Mouse (Mus musculus) midbrain, embryonic 10.5 days (tissue): Measurements from ENCODE around the gene Gm49340. TPM values are rescaled to one million over a fixed set of nuclear protein-coding genes. Genes with fewer than 3 reads are reported as not detected.
"Not testable (repeated sequence)": the region's sequence is repeated elsewhere in the genome, so short reads cannot be mapped to it uniquely, and the experiment has no call there.

Experiments
- DNase-seq: peaks from one replicate; pipeline ENCODE4 v3.0.0-alpha.2; 2017; ENCODE audit warnings: low spot score
- H3K27ac ChIP-seq: fragments of 300-500 bp; sonication (generic); replicated peaks from 2 replicates; pipeline ENCODE4 v1.5.1; 2016; ENCODE audit warnings: mild to moderate bottlenecking
- H3K27me3 ChIP-seq: fragments of 300-500 bp; sonication (generic); 2 replicates; pipeline ENCODE4 v1.6.1; 2016; ENCODE audit warnings: low read depth, mild to moderate bottlenecking; ENCODE audit not compliant: poor library complexity, severe bottlenecking
- H3K36me3 ChIP-seq: fragments of 300-500 bp; sonication (generic); 2 replicates; pipeline ENCODE4 v1.6.1; 2016; ENCODE audit warnings: mild to moderate bottlenecking, moderate library complexity
- H3K4me1 ChIP-seq: fragments of 300-500 bp; sonication (generic); 2 replicates; pipeline ENCODE4 v1.6.1; 2016
- H3K4me3 ChIP-seq: fragments of 300-500 bp; sonication (generic); 2 replicates; pipeline ENCODE4 v1.5.1; 2016; ENCODE audit warnings: mild to moderate bottlenecking, moderate library complexity
- H3K9me3 ChIP-seq: fragments of 300-500 bp; sonication (generic); replicated peaks from 2 replicates; pipeline ENCODE4 v1.6.1; 2016; ENCODE audit warnings: mild to moderate bottlenecking
- WGBS: fragments of 180-500 bp; shearing (Covaris S2); methylation state at CpG from one replicate; pipeline ENCODE4 v1.1.7; 2016; 5-methylcytosine and 5-hydroxymethylcytosine counted together
- polyA plus RNA-seq: library from polyadenylated mRNA; unstranded; fragments of >200 nt; fragmentation: Nextera tagmentation; extraction: Ambion mirVana; gene quantifications from 2 replicates; pipeline ENCODE4 v1.2.1, GENCODE M21; 2016

The Gm49340 gene
- not detected in 2 replicates for polyA plus RNA-seq

- Histone ChIP-seq H3K4me1 (no peaks in the 10 kb centered on the region), H3K36me3 (no peaks in the 10 kb centered on the region), H3K4me3 (no peak within 1 kb of the TSS), H3K27me3 (no peaks in the 10 kb centered on the region), H3K27ac (no peak within 1 kb of the TSS), H3K9me3 (peaks cover 9% of the 10 kb centered on the region; the same call in 1 of the 2 replicates)
- WGBS, result 81% methylated on average over 27 of the region's 27 CpGs
- DNase-seq, result no peak
Observed at GRCm38 (mm10) chr11:73329442-73329841, at the start of gene Gm49340, which contains the start of the genes Aspa and Spata22. TSS of gene Gm49340 (plus strand) at chr11:73329741. TSS of gene Aspa (minus strand) at chr11:73329596. TSS of gene Spata22 (plus strand) at chr11:73329741.

- no peak overlapping the region for H3K4me3 ChIP-seq
- WGBS, result 89% methylated on average over 5 of the region's 5 CpGs
Observed at GRCm38 (mm10) chr11:73280710-73281109, 48.8 kb upstream of the Gm49340 start.

DNA sequence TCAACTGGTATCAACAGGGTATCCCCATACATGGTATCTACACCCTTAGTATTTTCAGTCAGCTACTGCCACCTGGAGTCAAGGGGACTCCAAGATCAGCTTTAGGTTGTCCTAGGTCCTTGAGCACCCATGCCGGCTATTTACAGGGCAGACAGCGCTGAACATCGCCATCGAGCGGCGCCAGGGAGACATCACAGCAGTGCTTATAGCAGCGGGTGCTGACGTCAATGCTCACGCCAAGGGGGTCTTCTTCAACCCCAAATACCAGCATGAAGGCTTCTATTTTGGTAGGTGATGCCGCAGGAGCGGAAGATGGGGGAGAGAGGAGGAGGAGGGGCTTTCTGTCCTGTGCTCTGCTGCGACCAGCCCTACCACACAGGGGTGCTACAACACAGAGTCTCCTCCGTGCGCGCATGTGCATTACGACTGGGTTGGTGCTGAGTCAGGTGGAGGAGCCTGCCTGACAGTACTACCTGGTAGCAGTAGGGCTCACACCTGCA is 48.0 kb upstream of the Gm49340 start:
- H3K27me3 ChIP-seq, result no peaks in the 10 kb centered on the region
- peak overlapping the region; percentile 50 for H3K4me3 ChIP-seq
- no peaks in the 10 kb centered on the region for H3K36me3 ChIP-seq
- H3K27ac ChIP-seq, result peak overlapping the region; percentile 42; the same call in 1 of the 2 replicates
- DNase-seq, result peak; percentile 49
- peaks cover 11% of the 10 kb centered on the region for H3K4me1 ChIP-seq
- H3K9me3 ChIP-seq, result no peaks in the 10 kb centered on the region
- 3% methylated on average over 16 of the region's 16 CpGs for WGBS

More at GRCm38 (mm10) chr11:73280710-73281109, 48.8 kb upstream of the Gm49340 start:
- peaks cover 11% of the 10 kb centered on the region for H3K4me1 ChIP-seq
- DNase-seq, result no peak
- no peaks in the 10 kb centered on the region for H3K9me3 ChIP-seq
- H3K36me3 ChIP-seq, result no peaks in the 10 kb centered on the region
- H3K27me3 ChIP-seq, result no peaks in the 10 kb centered on the region
- H3K27ac ChIP-seq, result no peak overlapping the region

GRCm38 (mm10) chr11:73283369-73283768 is 46.2 kb upstream of the Gm49340 start:
- Histone ChIP-seq H3K36me3 (no peaks in the 10 kb centered on the region), H3K9me3 (no peaks in the 10 kb centered on the region), H3K4me3 (no peak overlapping the region), H3K27me3 (no peaks in the 10 kb centered on the region), H3K4me1 (peaks cover 11% of the 10 kb centered on the region), H3K27ac (no peak overlapping the region)
- WGBS, result 80% methylated on average over 9 of the region's 9 CpGs
- DNase-seq, result no peak

DNA sequence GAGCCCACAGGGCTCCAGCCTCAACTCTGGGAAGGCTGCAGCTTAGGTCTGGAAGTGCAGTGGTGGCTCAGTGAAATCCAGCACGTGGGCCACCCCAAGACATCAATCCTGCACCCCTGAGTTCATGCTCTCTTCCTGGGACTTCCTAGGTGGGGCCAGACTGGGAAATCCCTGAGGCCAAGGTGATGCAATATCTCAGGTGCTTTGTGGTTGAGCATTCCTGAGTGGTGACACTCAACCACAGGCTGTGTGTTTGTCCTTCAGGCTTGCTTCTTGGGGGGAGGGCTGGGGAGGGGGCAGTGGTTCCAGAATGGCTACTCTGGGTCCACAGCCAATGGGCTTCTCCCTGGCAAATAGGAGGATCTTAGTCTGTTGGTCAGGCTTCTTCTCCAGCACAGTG is 45.6 kb upstream of the Gm49340 start:
- H3K36me3 ChIP-seq, result no peaks in the 10 kb centered on the region
- H3K9me3 ChIP-seq, result no peaks in the 10 kb centered on the region
- H3K27ac ChIP-seq, result no peak overlapping the region
- no peak overlapping the region for H3K4me3 ChIP-seq
- no peak for DNase-seq
- no peaks in the 10 kb centered on the region for H3K27me3 ChIP-seq
- peaks cover 11% of the 10 kb centered on the region for H3K4me1 ChIP-seq
- 62% methylated on average over 1 of the region's 1 CpGs for WGBS

GRCm38 (mm10) chr11:73284351-73284750 is 45.2 kb upstream of the Gm49340 start:
- H3K4me3 ChIP-seq, result no peak overlapping the region
- H3K27ac ChIP-seq, result no peak overlapping the region
- no peak for DNase-seq
- no peaks in the 10 kb centered on the region for H3K27me3 ChIP-seq
- no peaks in the 10 kb centered on the region for H3K36me3 ChIP-seq
- H3K4me1 ChIP-seq, result peaks cover 11% of the 10 kb centered on the region
- no peaks in the 10 kb centered on the region for H3K9me3 ChIP-seq

DNA sequence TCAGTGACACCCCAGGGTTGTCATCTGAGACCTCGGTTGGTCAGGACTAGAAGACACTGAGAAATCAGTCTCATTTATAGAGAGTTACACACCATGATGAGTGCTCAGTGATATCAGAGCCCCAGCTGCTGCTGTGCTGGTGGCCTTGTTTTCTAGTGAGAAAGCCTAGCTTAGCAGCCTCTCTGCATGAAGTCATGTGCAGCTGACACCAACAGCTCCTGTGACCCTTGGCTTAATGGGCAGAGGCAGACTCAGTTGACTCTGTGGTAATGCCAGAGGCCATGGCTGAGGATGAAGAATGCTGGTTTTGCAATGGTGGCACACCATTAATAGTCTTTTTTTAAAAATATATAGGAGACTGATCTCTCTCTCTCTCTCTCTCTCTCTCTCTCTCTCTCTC is 39.9 kb upstream of the Gm49340 start:
- H3K27me3 ChIP-seq, result no peaks in the 10 kb centered on the region
- H3K36me3 ChIP-seq, result no peaks in the 10 kb centered on the region
- WGBS, result 90% methylated on average over 1 of the region's 1 CpGs
- H3K27ac ChIP-seq, result no peak overlapping the region
- no peaks in the 10 kb centered on the region for H3K9me3 ChIP-seq
- H3K4me1 ChIP-seq, result no peaks in the 10 kb centered on the region
- no peak for DNase-seq
- no peak overlapping the region for H3K4me3 ChIP-seq

DNA sequence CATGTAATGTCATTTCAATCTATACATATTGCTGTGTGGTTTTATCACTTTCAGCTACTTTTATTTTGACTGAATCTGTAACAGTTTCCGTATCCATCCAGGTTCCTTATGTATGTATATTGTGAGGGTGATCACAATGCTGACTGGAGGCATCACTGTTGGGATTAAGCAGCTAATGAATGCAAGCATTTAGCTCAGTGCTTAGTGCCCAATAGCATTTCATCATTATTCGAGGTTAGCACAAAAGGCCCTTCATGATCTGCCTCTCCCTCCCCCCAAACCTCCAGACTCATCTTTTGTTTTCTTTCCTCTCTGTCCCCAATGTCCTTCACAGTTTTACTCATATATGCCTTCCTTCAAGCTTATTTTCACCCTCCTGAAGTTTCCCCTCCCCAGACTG is 26.4 kb upstream of the Gm49340 start:
- Histone ChIP-seq H3K36me3 (no peaks in the 10 kb centered on the region), H3K4me1 (peaks cover 10% of the 10 kb centered on the region), H3K27me3 (no peaks in the 10 kb centered on the region), H3K9me3 (no peaks in the 10 kb centered on the region), H3K27ac (peak overlapping the region; percentile 39), H3K4me3 (no peak overlapping the region)
- WGBS, result 36% methylated on average over 2 of the region's 2 CpGs
- no peak for DNase-seq

GRCm38 (mm10) chr11:73315961-73316360 is 13.6 kb upstream of the Gm49340 start:
- WGBS, result 35% methylated on average over 3 of the region's 3 CpGs
- no peak overlapping the region for H3K27ac ChIP-seq
- no peak for DNase-seq
- H3K27me3 ChIP-seq, result no peaks in the 10 kb centered on the region
- no peak overlapping the region for H3K4me3 ChIP-seq
- H3K36me3 ChIP-seq, result no peaks in the 10 kb centered on the region
- H3K4me1 ChIP-seq, result no peaks in the 10 kb centered on the region
- H3K9me3 ChIP-seq, result no peaks in the 10 kb centered on the region

GRCm38 (mm10) chr11:73318581-73318980 is 11.0 kb upstream of the Gm49340 start:
- not testable (repeated sequence) for H3K36me3 ChIP-seq, H3K9me3 ChIP-seq, H3K4me3 ChIP-seq, H3K27me3 ChIP-seq, H3K4me1 ChIP-seq, DNase-seq, H3K27ac ChIP-seq
- WGBS, result 85% methylated on average over 2 of the region's 2 CpGs

DNA sequence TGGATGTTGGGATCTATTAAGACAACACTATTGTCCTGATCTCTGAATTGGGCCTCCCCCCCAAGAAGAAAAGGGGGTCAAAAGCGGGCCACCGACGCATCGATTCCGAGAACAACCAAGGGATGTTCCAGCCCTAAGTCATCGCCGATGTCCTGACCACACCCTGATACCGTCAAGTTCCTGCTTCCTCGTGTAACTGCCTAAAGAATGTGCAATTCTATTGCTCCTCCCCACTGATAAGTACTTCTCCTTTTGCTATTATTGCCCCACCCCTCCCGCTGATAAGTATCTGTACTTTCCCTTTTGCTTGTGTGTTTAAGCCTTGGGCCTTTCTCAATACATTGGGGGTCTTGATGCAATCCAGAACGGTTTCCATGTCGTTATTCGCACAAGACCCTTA is 8.5 kb upstream of the Gm49340 start:
- H3K4me3 ChIP-seq, H3K9me3 ChIP-seq, H3K27ac ChIP-seq, H3K36me3 ChIP-seq, DNase-seq, H3K27me3 ChIP-seq, H3K4me1 ChIP-seq: not testable (repeated sequence)
- 93% methylated on average over 13 of the region's 13 CpGs for WGBS

GRCm38 (mm10) chr11:73323906-73324830 is 5.4 kb upstream of the Gm49340 start:
- Histone ChIP-seq H3K27ac (no peak overlapping the region), H3K9me3 (peaks cover 2% of the 10 kb centered on the region; the same call in 1 of the 2 replicates), H3K4me3 (no peak overlapping the region), H3K36me3 (no peaks in the 10 kb centered on the region), H3K4me1 (no peaks in the 10 kb centered on the region), H3K27me3 (no peaks in the 10 kb centered on the region)
- WGBS, result 79% methylated on average over 9 of the region's 9 CpGs
- no peak for DNase-seq

DNA sequence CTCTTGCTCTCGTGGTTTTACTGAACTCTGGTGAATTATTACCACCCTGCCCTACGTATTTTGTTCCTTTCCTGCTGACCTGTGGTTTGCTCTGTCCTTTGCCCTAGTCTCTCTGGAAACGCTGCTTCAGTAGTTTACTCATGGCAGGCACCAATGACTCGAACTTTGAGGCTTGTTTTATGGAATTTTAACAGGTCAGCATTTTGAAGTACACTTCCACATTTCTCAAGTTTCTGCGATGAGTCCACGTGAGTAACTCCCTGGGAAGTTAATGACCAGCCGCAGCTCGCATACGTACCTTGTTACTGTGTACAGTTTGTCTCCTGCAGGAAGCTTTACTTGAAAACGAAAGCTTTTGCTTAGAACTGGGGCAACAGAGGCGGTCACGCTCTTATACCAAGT is 3.1 kb upstream of the Gm49340 start:
- Histone ChIP-seq H3K4me1 (no peaks in the 10 kb centered on the region), H3K36me3 (no peaks in the 10 kb centered on the region), H3K27me3 (no peaks in the 10 kb centered on the region), H3K4me3 (no peak overlapping the region), H3K9me3 (peaks cover 9% of the 10 kb centered on the region; the same call in 1 of the 2 replicates), H3K27ac (no peak overlapping the region)
- DNase-seq, result no peak
- 71% methylated on average over 12 of the region's 12 CpGs for WGBS
